8 mouse cellular contexts compared by ENCODE assay signal in the genomic region with DNA sequence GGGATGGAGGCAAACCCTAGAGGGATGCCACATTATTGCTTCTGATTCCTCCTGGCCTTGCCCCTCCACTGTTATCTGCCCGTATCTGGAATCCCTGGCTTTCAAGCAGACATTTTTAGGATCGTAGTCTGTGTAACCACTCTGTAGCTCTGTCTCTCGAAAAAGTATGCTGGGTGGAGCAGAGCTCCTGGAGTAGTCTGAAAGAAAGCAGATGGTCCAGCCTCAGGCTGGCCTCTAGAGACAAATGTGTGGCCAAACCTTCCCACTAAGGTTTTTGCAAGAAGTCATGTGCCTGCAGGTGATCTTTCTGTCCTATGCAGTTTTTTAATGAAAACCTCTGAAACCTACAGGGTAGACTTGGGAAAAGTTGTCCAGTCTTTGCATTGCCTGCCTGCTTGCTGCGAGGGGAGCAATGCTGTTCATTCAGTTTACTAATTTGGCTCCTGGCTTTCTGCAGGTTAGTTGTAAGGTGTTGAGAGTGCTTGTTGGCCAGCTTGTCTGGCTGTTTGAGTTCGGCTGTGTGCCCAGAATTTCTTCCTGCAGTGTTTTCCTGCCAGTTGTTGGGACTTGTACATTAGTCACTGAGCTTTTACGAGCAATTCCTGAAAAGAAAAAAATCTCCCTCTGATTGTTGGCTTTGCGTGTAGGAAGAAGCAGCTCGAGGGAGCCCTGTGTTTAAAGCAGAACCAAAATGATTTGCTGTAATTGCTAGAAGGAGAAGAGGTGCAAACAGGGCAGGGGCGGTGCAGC. TPM values are rescaled to one million over a fixed set of nuclear protein-coding genes. Genes with fewer than 3 reads are reported as not detected.
DNase-seq lines count a peak whose midpoint lies in the region; TF ChIP-seq lines count a peak whose summit lies in the region.

No protein-coding gene starts in this region.

- WGBS in midbrain, embryonic 10.5 days: 69% methylated on average over 9 of the region's 9 CpGs

- no peak for DNase-seq in layer of hippocampus, adult 2 months (ENCODE audit: low spot score in 2 of 2)
- no peak for DNase-seq in layer of hippocampus, adult 9-10 months (ENCODE audit: low spot score)
- DNase-seq in cerebellum, adult 9-10 months: peak; percentile 49
- DNase-seq in heart, postnatal 10 days: peak; percentile 67 to 73
- DNase-seq in kidney, postnatal 36 days: peak; percentile 61 to 69
- DNase-seq in midbrain, embryonic 10.5 days (ENCODE audit: low spot score): no peak
- DNase-seq in spleen, postnatal 14 days (ENCODE audit: low spot score in 2 of 2): no peak
- no peak for DNase-seq in embryo, embryonic 9.5 days (ENCODE audit: extremely low spot score)

- peak overlapping the region; percentile 77 for H3K4me3 ChIP-seq in layer of hippocampus, adult 2 months
- H3K4me3 ChIP-seq in midbrain, embryonic 10.5 days: peak overlapping the region; percentile 92

- no peaks in the 10 kb centered on the region for H3K36me3 ChIP-seq in midbrain, embryonic 10.5 days

- H3K4me1 ChIP-seq in midbrain, embryonic 10.5 days: peaks cover 63% of the 10 kb centered on the region

- H3K27me3 ChIP-seq in midbrain, embryonic 10.5 days (ENCODE audit: low read depth, poor library complexity, severe bottlenecking): 0 out of 2 replicates have a peak, but pooled peaks cover 8% of the 10 kb centered on the region

- intact Hi-C loops in heart, postnatal 10 days (cut with DNase I): loop anchor here (2.0 kb wide), 1 partner anchor 38 kb away; no protein-coding TSS in a partner anchor

- H3K27ac ChIP-seq in layer of hippocampus, adult 2 months: no peak overlapping the region
- H3K27ac ChIP-seq in midbrain, embryonic 10.5 days (replicated peaks): peak overlapping the region; percentile 99

- no peak for TF ChIP-seq CTCF in layer of hippocampus, adult 2 months (conservative IDR thresholded peaks at IDR 0.05)

- H3K9me3 ChIP-seq in midbrain, embryonic 10.5 days (replicated peaks): peaks cover 2% of the 10 kb centered on the region; the same call in 1 of the 2 replicates

RNA-seq across cellular contexts. Expression of gene Hic2, which starts 1.7 kb away (rescaled TPM):
- total RNA-seq in layer of hippocampus, adult 2 months (2021): 1 to 10 TPM; 5.2 to 5.5 TPM
- 1 to 10 TPM; 3.7 to 4.1 TPM for total RNA-seq in heart, postnatal 10 days (2021)
- 17.3 and 19.3 TPM in 2 replicates for polyA plus RNA-seq in midbrain, embryonic 10.5 days (2016; fragmentation: Nextera tagmentation; extraction: Ambion mirVana)

RNA-seq across cellular contexts. Expression of gene Rimbp3, which starts 26.7 kb away (rescaled TPM):
- total RNA-seq in layer of hippocampus, adult 2 months (2021): 1 to 10 TPM; 3.9 to 4.3 TPM
- total RNA-seq in heart, postnatal 10 days (2021): under 1 TPM; 0.19 to 0.27 TPM
- polyA plus RNA-seq in midbrain, embryonic 10.5 days (2016; fragmentation: Nextera tagmentation; extraction: Ambion mirVana): 1.4 and 2.2 TPM in 2 replicates

RNA-seq across cellular contexts. Expression of gene Ube2l3, which starts 32.6 kb away (rescaled TPM):
- 100 to 1,000 TPM; 133 to 139 TPM for total RNA-seq in layer of hippocampus, adult 2 months (2021)
- total RNA-seq in heart, postnatal 10 days (2021): 100 to 1,000 TPM; 133 to 137 TPM
- polyA plus RNA-seq in midbrain, embryonic 10.5 days (2016; fragmentation: Nextera tagmentation; extraction: Ambion mirVana): 412 and 424 TPM in 2 replicates

RNA-seq across cellular contexts. Expression of gene Tmem191c, which starts 40.8 kb away (rescaled TPM):
- total RNA-seq in layer of hippocampus, adult 2 months (2021): 100 to 1,000 TPM in 1 of 2 experiments, 10 to 100 TPM in 1; 98.5 to 116 TPM
- 1 to 10 TPM; 5.0 to 5.5 TPM for total RNA-seq in heart, postnatal 10 days (2021)
- 9.9 and 11.7 TPM in 2 replicates for polyA plus RNA-seq in midbrain, embryonic 10.5 days (2016; fragmentation: Nextera tagmentation; extraction: Ambion mirVana)

Comparison
In these comparisons a context has a peak if more than half of its experiments do, and no peak if none do; other contexts are left out.
1. DNase-seq: peak in cerebellum, adult 9-10 months (single experiment), heart, postnatal 10 days (2 of 2) and kidney, postnatal 36 days (2 of 2); none in layer of hippocampus, adult 2 months (0 of 2), layer of hippocampus, adult 9-10 months (single experiment), midbrain, embryonic 10.5 days (single experiment), spleen, postnatal 14 days (0 of 2) and embryo, embryonic 9.5 days (single experiment).